Mouse (Mus musculus): ENCODE measurements around the gene Ccdc51. TPM values are rescaled to one million over a fixed set of nuclear protein-coding genes. Genes with fewer than 3 reads are reported as not detected.

Ccdc51 gene
- total and polyA plus RNA-seq, 2 experiments from 2014 or later, result 7.2 to 12.2 TPM

- H3K27ac ChIP-seq (ENCODE audit: low read depth, low read length), result no peak overlapping the region
- no peak overlapping the region for H3K9ac ChIP-seq
- TF ChIP-seq CTCF (IDR thresholded peaks at IDR 0.05; ENCODE audit: low read depth), result no peak
- no peak for ATAC-seq
- H3K4me1 ChIP-seq (ENCODE audit: insufficient read depth), result no peaks in the 10 kb centered on the region
- H3K9me3 ChIP-seq (ENCODE audit: low read length), result no peaks in the 10 kb centered on the region
- no peak overlapping the region for H3K4me2 ChIP-seq (ENCODE audit: low read depth)
- 87% methylated on average over 9 of the region's 9 CpGs for WGBS
- no peak for DNase-seq
- H3K4me3 ChIP-seq (ENCODE audit: low read depth, low read length), result no peak overlapping the region
- H3K27me3 ChIP-seq (ENCODE audit: insufficient read depth, low read length), result no peaks in the 10 kb centered on the region
- H3K36me3 ChIP-seq (ENCODE audit: insufficient read depth), result peaks cover 15% of the 10 kb centered on the region
Measured at GRCm38 (mm10) chr9:109052490-109053260, 29.6 kb upstream of the Ccdc51 start.

- Histone ChIP-seq H3K4me3 (ENCODE audit: low read depth, low read length) (no peak overlapping the region), H3K9me3 (ENCODE audit: low read length) (no peaks in the 10 kb centered on the region), H3K4me1 (ENCODE audit: insufficient read depth) (no peaks in the 10 kb centered on the region), H3K4me2 (ENCODE audit: low read depth) (no peak overlapping the region), H3K36me3 (ENCODE audit: insufficient read depth) (peaks cover 22% of the 10 kb centered on the region), H3K27ac (ENCODE audit: low read depth, low read length) (no peak overlapping the region), H3K9ac (no peak overlapping the region), H3K27me3 (ENCODE audit: insufficient read depth, low read length) (no peaks in the 10 kb centered on the region)
- TF ChIP-seq CTCF (IDR thresholded peaks at IDR 0.05; ENCODE audit: low read depth), result no peak
- DNase-seq (no peak), ATAC-seq (no peak)
- WGBS, result 75% methylated on average over 3 of the region's 3 CpGs
Measured at GRCm38 (mm10) chr9:109053366-109053765, 28.9 kb upstream of the Ccdc51 start.

- Histone ChIP-seq H3K4me2 (ENCODE audit: low read depth) (no peak overlapping the region), H3K36me3 (ENCODE audit: insufficient read depth) (peaks cover 27% of the 10 kb centered on the region), H3K4me3 (ENCODE audit: low read depth, low read length) (no peak overlapping the region), H3K9me3 (ENCODE audit: low read length) (no peaks in the 10 kb centered on the region), H3K9ac (no peak overlapping the region), H3K27me3 (ENCODE audit: insufficient read depth, low read length) (no peaks in the 10 kb centered on the region), H3K4me1 (ENCODE audit: insufficient read depth) (no peaks in the 10 kb centered on the region), H3K27ac (ENCODE audit: low read depth, low read length) (no peak overlapping the region)
- no peak for TF ChIP-seq CTCF (IDR thresholded peaks at IDR 0.05; ENCODE audit: low read depth)
- no peak for DNase-seq
- 80% methylated on average over 6 of the region's 6 CpGs for WGBS
- ATAC-seq, result no peak
Measured at GRCm38 (mm10) chr9:109053851-109054250, 28.4 kb upstream of the Ccdc51 start.

GRCm38 (mm10) chr9:109054712-109055111, 27.6 kb upstream of the Ccdc51 start:
- TF ChIP-seq CTCF (IDR thresholded peaks at IDR 0.05; ENCODE audit: low read depth), result no peak
- DNase-seq, result peak; percentile 78

GRCm38 (mm10) chr9:109055271-109056030, 26.8 kb upstream of the Ccdc51 start:
- Histone ChIP-seq H3K9me3 (ENCODE audit: low read length) (no peaks in the 10 kb centered on the region), H3K4me2 (ENCODE audit: low read depth) (peak overlapping the region; percentile 53), H3K27me3 (ENCODE audit: insufficient read depth, low read length) (no peaks in the 10 kb centered on the region), H3K36me3 (ENCODE audit: insufficient read depth) (peaks cover 34% of the 10 kb centered on the region), H3K27ac (ENCODE audit: low read depth, low read length) (peak overlapping the region; percentile 75), H3K4me1 (ENCODE audit: insufficient read depth) (no peaks in the 10 kb centered on the region), H3K4me3 (ENCODE audit: low read depth, low read length) (peak overlapping the region; percentile 30), H3K9ac (peak overlapping the region; percentile 49)
- DNase-seq, result no peak
- WGBS, result 85% methylated on average over 12 of the region's 12 CpGs
- TF ChIP-seq CTCF (IDR thresholded peaks at IDR 0.05; ENCODE audit: low read depth), result no peak
- no peak for ATAC-seq

More at GRCm38 (mm10) chr9:109054712-109055111, 27.6 kb upstream of the Ccdc51 start:
- H3K4me3 ChIP-seq (ENCODE audit: low read depth, low read length), result peak overlapping the region; percentile 30
- H3K27me3 ChIP-seq (ENCODE audit: insufficient read depth, low read length), result no peaks in the 10 kb centered on the region
- no peaks in the 10 kb centered on the region for H3K4me1 ChIP-seq (ENCODE audit: insufficient read depth)
- H3K27ac ChIP-seq (ENCODE audit: low read depth, low read length), result peak overlapping the region; percentile 75
- H3K4me2 ChIP-seq (ENCODE audit: low read depth), result peak overlapping the region; percentile 53
- H3K9me3 ChIP-seq (ENCODE audit: low read length), result no peaks in the 10 kb centered on the region
- H3K36me3 ChIP-seq (ENCODE audit: insufficient read depth), result peaks cover 29% of the 10 kb centered on the region
- WGBS, result 15% methylated on average over 7 of the region's 7 CpGs
- ATAC-seq, result peak; percentile 86
- H3K9ac ChIP-seq, result peak overlapping the region; percentile 49

DNA sequence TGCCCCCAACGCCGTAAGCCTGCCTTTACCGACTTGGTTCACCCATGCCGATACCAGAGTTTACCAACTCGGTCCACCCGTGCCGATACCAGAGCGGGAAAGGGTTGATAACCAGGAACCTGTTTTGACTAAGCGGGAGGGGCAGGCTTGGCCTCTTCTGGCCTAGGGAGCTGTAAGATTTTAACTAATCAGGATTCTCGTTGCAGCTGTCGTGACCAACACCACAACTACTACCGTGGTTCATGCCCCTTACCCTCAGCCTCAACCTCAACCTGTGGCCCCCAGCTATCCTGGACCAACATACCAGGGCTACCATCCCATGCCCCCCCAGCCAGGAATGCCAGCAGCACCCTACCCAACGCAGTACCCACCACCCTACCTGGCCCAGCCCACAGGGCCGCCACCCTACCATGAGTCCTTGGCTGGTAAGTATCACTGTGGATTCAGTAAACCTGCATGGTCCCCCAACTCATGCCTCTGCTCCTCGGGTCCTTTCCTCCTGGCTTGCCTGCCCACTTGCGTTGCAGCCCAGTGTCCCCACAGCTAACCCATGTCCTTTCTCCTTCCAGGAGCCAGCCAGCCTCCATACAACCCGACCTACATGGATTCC, 26.1 kb upstream of the Ccdc51 start:
- DNase-seq (no peak), ATAC-seq (no peak)
- H3K4me1 ChIP-seq (ENCODE audit: insufficient read depth), result no peaks in the 10 kb centered on the region
- no peak for TF ChIP-seq CTCF (IDR thresholded peaks at IDR 0.05; ENCODE audit: low read depth)
- H3K27me3 ChIP-seq (ENCODE audit: insufficient read depth, low read length), result no peaks in the 10 kb centered on the region
- peaks cover 40% of the 10 kb centered on the region for H3K36me3 ChIP-seq (ENCODE audit: insufficient read depth)
- H3K9ac ChIP-seq, result no peak overlapping the region
- H3K9me3 ChIP-seq (ENCODE audit: low read length), result no peaks in the 10 kb centered on the region
- WGBS, result 92% methylated on average over 17 of the region's 17 CpGs
- H3K4me2 ChIP-seq (ENCODE audit: low read depth), result no peak overlapping the region
- H3K27ac ChIP-seq (ENCODE audit: low read depth, low read length), result no peak overlapping the region
- H3K4me3 ChIP-seq (ENCODE audit: low read depth, low read length), result no peak overlapping the region

Measured in forebrain, postnatal 0 days (tissue).